Mouse (Mus musculus): ENCODE results near the gene Rc3h1. TPM values are rescaled to one million over a fixed set of nuclear protein-coding genes. Genes with fewer than 3 reads are reported as not detected.

Gene Rc3h1
- polyA plus RNA-seq (2015; fragmentation: Illumina TruSeq; extraction: RNeasy Lipid Tissue Mini Kit (QIAGEN cat#74804); ENCODE audit: insufficient read depth, low read depth, low replicate concordance): 3.5 TPM

DNA sequence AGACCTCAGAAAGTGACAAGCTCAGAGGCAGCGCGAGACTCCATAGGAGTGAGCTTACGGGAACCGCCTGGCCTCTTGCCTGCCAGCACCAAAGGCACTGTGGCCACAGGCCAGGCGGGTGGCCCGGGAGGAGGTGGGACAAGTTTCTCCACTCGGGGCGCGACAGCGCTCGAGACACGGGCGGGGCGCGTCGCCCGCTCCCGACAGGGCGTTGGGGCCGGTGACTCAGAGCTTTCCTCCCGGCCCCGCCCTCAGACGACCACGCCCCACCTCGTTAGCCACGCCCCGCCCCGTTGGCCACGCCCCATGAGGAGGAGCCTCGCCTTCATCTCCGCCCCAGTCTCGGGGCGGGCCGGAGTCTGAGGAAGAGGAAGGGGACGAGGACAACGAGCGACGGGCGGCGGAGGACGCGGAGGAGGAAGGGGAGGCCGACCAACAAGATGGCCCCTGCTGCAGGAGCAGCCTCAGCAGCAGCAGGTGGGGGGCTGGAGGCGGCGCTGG is at the start of gene Rc3h1:
Gene Rc3h1, plus strand, starts transcription at position 362 of the 501 bp plus-strand sequence.

DNA sequence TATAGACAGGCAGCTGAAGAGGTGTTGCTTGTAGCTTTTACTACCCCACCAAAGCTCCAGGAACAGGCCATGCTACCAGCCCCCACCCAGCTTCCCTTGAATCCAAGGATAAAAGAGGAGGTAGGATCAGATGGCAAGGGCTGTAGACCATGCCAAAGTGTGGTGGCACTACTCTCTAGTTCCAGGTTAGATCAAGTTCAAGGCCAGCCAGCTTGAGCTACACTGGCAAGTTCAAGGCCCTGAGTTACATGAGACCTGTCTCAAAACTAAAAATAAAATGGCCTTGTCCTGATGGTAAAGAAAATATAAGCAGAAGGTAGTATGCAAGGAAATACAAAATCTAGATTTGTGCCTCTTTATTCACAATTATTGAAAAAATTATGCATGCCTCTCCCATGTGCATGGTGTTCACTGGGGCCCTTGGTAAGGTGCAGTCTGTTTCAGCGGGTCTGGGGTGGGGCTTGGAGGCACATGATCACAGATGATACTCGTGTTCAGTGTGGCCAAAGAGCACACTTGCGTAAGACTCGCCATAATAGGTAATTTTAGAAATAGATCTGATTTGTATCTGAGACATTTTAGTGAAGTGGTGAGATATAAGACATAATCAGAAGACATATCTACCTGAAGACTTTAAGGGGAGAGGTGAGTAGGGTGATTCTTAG is 72.0 kb downstream of the Rc3h1 start, which contains the start of gene Serpinc1:
Gene Serpinc1, plus strand, starts transcription at position 515 of the 665 bp plus-strand sequence.

Other genes with a start within 250 kb of the Rc3h1 start
- gene Rabgap1l, start 113.2 kb upstream of the Rc3h1 start, polyA plus RNA-seq (2015; fragmentation: Illumina TruSeq; extraction: RNeasy Lipid Tissue Mini Kit (QIAGEN cat#74804); ENCODE audit: insufficient read depth, low read depth, low replicate concordance): 10.5 TPM
- not detected for gene Serpinc1, start 72.2 kb downstream of the Rc3h1 start, polyA plus RNA-seq (2015; fragmentation: Illumina TruSeq; extraction: RNeasy Lipid Tissue Mini Kit (QIAGEN cat#74804); ENCODE audit: insufficient read depth, low read depth, low replicate concordance)
- gene Zbtb37, start 128.4 kb downstream of the Rc3h1 start, polyA plus RNA-seq (2015; fragmentation: Illumina TruSeq; extraction: RNeasy Lipid Tissue Mini Kit (QIAGEN cat#74804); ENCODE audit: insufficient read depth, low read depth, low replicate concordance): 1.1 TPM
- gene Dars2, start 164.2 kb downstream of the Rc3h1 start, polyA plus RNA-seq (2015; fragmentation: Illumina TruSeq; extraction: RNeasy Lipid Tissue Mini Kit (QIAGEN cat#74804); ENCODE audit: insufficient read depth, low read depth, low replicate concordance): 3.2 TPM
- gene Cenpl, start 164.3 kb downstream of the Rc3h1 start, polyA plus RNA-seq (2015; fragmentation: Illumina TruSeq; extraction: RNeasy Lipid Tissue Mini Kit (QIAGEN cat#74804); ENCODE audit: insufficient read depth, low read depth, low replicate concordance): 0.65 TPM
- 3.5 TPM for gene Klhl20, start 225.1 kb downstream of the Rc3h1 start, polyA plus RNA-seq (2015; fragmentation: Illumina TruSeq; extraction: RNeasy Lipid Tissue Mini Kit (QIAGEN cat#74804); ENCODE audit: insufficient read depth, low read depth, low replicate concordance)
- gene Ankrd45, start 236.3 kb downstream of the Rc3h1 start, polyA plus RNA-seq (2015; fragmentation: Illumina TruSeq; extraction: RNeasy Lipid Tissue Mini Kit (QIAGEN cat#74804); ENCODE audit: insufficient read depth, low read depth, low replicate concordance): not detected

Data from pancreas, adult 10 weeks (tissue).